ENCODE assay signal across 10 mouse cellular contexts in genomic region chr1:66321631-66322142, GRCm38 (mm10).
DNase-seq lines count a peak whose midpoint lies in the region; ATAC-seq lines count a peak whose summit lies in the region.
"Had no signal": no experiment of that assay in that cellular context is flagged by ENCODE, and none has a peak within 500 bp of the region (broad histone marks: within the 10 kb centered on the region; RNA-seq: fewer than 3 reads in every experiment).

No protein-coding gene starts in this region.

- peak; percentile 11 for DNase-seq in ZHBTc4 (ENCODE audit: low read depth, low spot score)
- DNase-seq in cerebellum, adult 9-10 months, result peak; percentile 80
- DNase-seq in forelimb bud, embryonic 11.5 days (ENCODE audit: low read depth, low spot score), result peak; percentile 40
- DNase-seq in left cerebral cortex, adult 11 months (ENCODE audit: low spot score), result peak; percentile 68
- no peak for DNase-seq in spleen, adult 18-20 months
- DNase-seq in urinary bladder, adult 2 months (ENCODE audit: low spot score), result no peak

- H3K9me3 ChIP-seq in neural tube, embryonic 12.5 days, result no peaks in the 10 kb centered on the region
- H3K9me3 ChIP-seq: stomach, embryonic 15.5 days had no signal

- WGBS in neural tube, embryonic 12.5 days, result 21% methylated on average over 15 of the region's 15 CpGs

- ATAC-seq in neural tube, embryonic 12.5 days (ENCODE audit: low FRiP score, low read depth), result peak; percentile 87
- ATAC-seq in inflammation-experienced regulatory T-cells, adult 6 months, result no peak
- ATAC-seq: Patski had no signal

- no peaks in the 10 kb centered on the region for H3K36me3 ChIP-seq in neural tube, embryonic 12.5 days
- H3K36me3 ChIP-seq: stomach, embryonic 15.5 days had no signal

- H3K4me2 ChIP-seq in neural tube, embryonic 12.5 days (replicated peaks), result peak overlapping the region; percentile 58
- H3K4me2 ChIP-seq: stomach, embryonic 15.5 days had no signal

- H3K27me3 ChIP-seq in neural tube, embryonic 12.5 days (replicated peaks), result no peaks in the 10 kb centered on the region
- H3K27me3 ChIP-seq: Patski; stomach, embryonic 15.5 days had no signal

- peaks cover 26% of the 10 kb centered on the region for H3K4me1 ChIP-seq in neural tube, embryonic 12.5 days
- H3K4me1 ChIP-seq: stomach, embryonic 15.5 days had no signal

- peak overlapping the region; percentile 28 for H3K4me3 ChIP-seq in neural tube, embryonic 12.5 days
- H3K4me3 ChIP-seq: stomach, embryonic 15.5 days had no signal

- peak overlapping the region; percentile 83 for H3K27ac ChIP-seq in neural tube, embryonic 12.5 days
- H3K27ac ChIP-seq: stomach, embryonic 15.5 days had no signal

- H3K9ac ChIP-seq in neural tube, embryonic 12.5 days, result peak overlapping the region; percentile 54
- H3K9ac ChIP-seq: stomach, embryonic 15.5 days had no signal

Comparison
In these comparisons a context has a peak if more than half of its experiments do, and no peak if none do; other contexts are left out.
1. DNase-seq: peak in ZHBTc4 (single experiment), cerebellum, adult 9-10 months (single experiment), forelimb bud, embryonic 11.5 days (single experiment) and left cerebral cortex, adult 11 months (single experiment); none in spleen, adult 18-20 months (0 of 2) and urinary bladder, adult 2 months (single experiment).